Mouse (Mus musculus) CH12.LX (cell line): ENCODE measurements around the gene Fer. TPM values are rescaled to one million over a fixed set of nuclear protein-coding genes. Genes with fewer than 3 reads are reported as not detected.

ENCODE experiments used
- DNase-seq: peaks from one replicate; pipeline ENCODE4 v3.0.0-alpha.2; 2013; ENCODE audit errors: extremely low read depth
- H3K27ac ChIP-seq: 2 replicates; pipeline ENCODE4 v1.5.1; 2012; ENCODE audit warnings: low read depth, mild to moderate bottlenecking, control low read depth, moderate library complexity; ENCODE audit not compliant: insufficient read depth
- H3K27me3 ChIP-seq: replicated peaks from 2 replicates; pipeline ENCODE3; 2012; ENCODE audit warnings: inconsistent platforms
- H3K36me3 ChIP-seq, 2 experiments: replicated peaks in 1 of 2; 2 replicates each; pipeline versions ENCODE3 to v1.6.1; 2012; ENCODE audit warnings: inconsistent platforms in 1 of 2, low read length in 1 of 2, mild to moderate bottlenecking in 1 of 2, mixed read lengths in 1 of 2, moderate library complexity in 1 of 2; ENCODE audit not compliant: control insufficient read depth in 1 of 2, insufficient read depth in 1 of 2
- H3K4me1 ChIP-seq, 2 experiments: 2 replicates each; pipeline ENCODE4 v1.6.1; 2012; ENCODE audit warnings: inconsistent platforms in 1 of 2, moderate library complexity in 1 of 2; ENCODE audit not compliant: insufficient read depth in 2 of 2, control insufficient read depth in 1 of 2
- H3K4me2 ChIP-seq: 2 replicates; pipeline ENCODE4 v1.6.1; 2012; ENCODE audit warnings: low read depth, mild to moderate bottlenecking, control low read depth; ENCODE audit not compliant: poor library complexity, insufficient read depth, severe bottlenecking
- H3K4me3 ChIP-seq, 3 experiments: fragments of 150-350 bp in 1 of 3; sonication (generic) in 1 of 3; replicated peaks in 1 of 3; 2 replicates each; pipeline versions ENCODE3 to v1.5.1; 2011 to 2012; ENCODE audit warnings: low read depth in 2 of 3, low read length in 2 of 3, mild to moderate bottlenecking in 2 of 3, moderate library complexity in 2 of 3, control low read depth in 1 of 3, improper control_type of control experiment in 1 of 3, inconsistent platforms in 1 of 3, mixed read lengths in 1 of 3; ENCODE audit not compliant: poor library complexity in 1 of 3
- H3K79me2 ChIP-seq: replicated peaks from 2 replicates; pipeline ENCODE4 v1.6.1; 2012; ENCODE audit warnings: mild to moderate bottlenecking, moderate library complexity; ENCODE audit not compliant: control insufficient read depth, poor library complexity, insufficient read depth, severe bottlenecking; ENCODE audit errors: extremely low read depth
- H3K9ac ChIP-seq: 2 replicates; pipeline ENCODE4 v1.6.1; 2012; ENCODE audit warnings: low read depth, mild to moderate bottlenecking, control low read depth, moderate library complexity; ENCODE audit not compliant: insufficient read depth
- H3K9me3 ChIP-seq: replicated peaks from 2 replicates; pipeline ENCODE3; 2012; ENCODE audit warnings: low read length, inconsistent platforms, mixed read lengths
- CTCF ChIP-seq, 2 experiments: IDR thresholded peaks in 1 of 2; conservative IDR thresholded peaks in 1 of 2; 2 replicates each; pipeline ENCODE4 v1.5.1; 2011 to 2012; ENCODE audit warnings: low read depth in 2 of 2, low read length in 2 of 2, improper control_type of control experiment in 1 of 2, inconsistent platforms in 1 of 2, mild to moderate bottlenecking in 1 of 2, moderate library complexity in 1 of 2
- ETS1 ChIP-seq: conservative IDR thresholded peaks from 2 replicates; pipeline ENCODE4 v1.6.1; 2012; ENCODE audit warnings: low read depth, mild to moderate bottlenecking, inconsistent platforms, low read length, improper control_type of control experiment, moderate library complexity
- HCFC1 ChIP-seq: IDR thresholded peaks from 2 replicates; pipeline ENCODE4 v1.6.1; 2012; ENCODE audit warnings: low read depth, mild to moderate bottlenecking, inconsistent platforms, low read length, improper control_type of control experiment
- MAX ChIP-seq: IDR thresholded peaks from 2 replicates; pipeline ENCODE4 v1.6.1; 2011; ENCODE audit warnings: low read length, improper control_type of control experiment
- MAZ ChIP-seq: IDR thresholded peaks from 2 replicates; pipeline ENCODE4 v1.6.1; 2012; ENCODE audit warnings: low read depth, mild to moderate bottlenecking, inconsistent platforms, low read length, improper control_type of control experiment, moderate library complexity
- MXI1 ChIP-seq: IDR thresholded peaks from 2 replicates; pipeline ENCODE4 v1.6.1; 2011; ENCODE audit warnings: mild to moderate bottlenecking, low read depth, low read length, improper control_type of control experiment
- NELFE ChIP-seq: IDR thresholded peaks from 2 replicates; pipeline ENCODE4 v1.6.1; 2011; ENCODE audit warnings: low read depth, low read length, improper control_type of control experiment
- NRF1 ChIP-seq: IDR thresholded peaks from 2 replicates; pipeline ENCODE4 v1.6.1; 2014; ENCODE audit warnings: low read depth, mild to moderate bottlenecking, inconsistent platforms, low read length, improper control_type of control experiment, moderate library complexity
- PAX5 ChIP-seq: IDR thresholded peaks from 2 replicates; pipeline ENCODE4 v1.6.1; 2012; ENCODE audit warnings: low read length, inconsistent platforms, mixed read lengths
- POLR2AphosphoS2 ChIP-seq: IDR thresholded peaks from 2 replicates; pipeline ENCODE4 v1.6.1; 2011; ENCODE audit warnings: low read depth, low read length, improper control_type of control experiment
- RAD21 ChIP-seq: IDR thresholded peaks from 2 replicates; pipeline ENCODE4 v1.6.1; 2011; ENCODE audit warnings: low read depth, mild to moderate bottlenecking, low read length, improper control_type of control experiment, moderate library complexity
- TBP ChIP-seq: conservative IDR thresholded peaks from 2 replicates; pipeline ENCODE4 v1.6.1; 2011; ENCODE audit warnings: low read depth, low read length, improper control_type of control experiment
- USF1 ChIP-seq: IDR thresholded peaks from 2 replicates; pipeline ENCODE4 v1.6.1; 2014; ENCODE audit warnings: low read depth, mild to moderate bottlenecking, inconsistent platforms, low read length, improper control_type of control experiment
- USF2 ChIP-seq: conservative IDR thresholded peaks from 2 replicates; pipeline ENCODE4 v1.6.1; 2011; ENCODE audit warnings: low read depth, low read length, improper control_type of control experiment
- ZMIZ1 ChIP-seq: IDR thresholded peaks from 2 replicates; pipeline ENCODE4 v1.6.1; 2012; ENCODE audit warnings: low read depth, mild to moderate bottlenecking, inconsistent platforms, low read length, improper control_type of control experiment
- ZNF384 ChIP-seq: IDR thresholded peaks from 2 replicates; pipeline ENCODE4 v1.6.1; 2012; ENCODE audit warnings: low read depth, low read length, improper control_type of control experiment, inconsistent platforms
- dilution Hi-C: fragments of 300-500 bp; cut with MboI; formaldehyde crosslinking; loops from 2 replicates; pipeline ENCODE4 v1.14.3; 2020; ENCODE audit warnings: low sequenced_read_pairs; ENCODE audit not compliant: extremely low pct_unique_long_range_greater_than_20kb, extremely low pct_ligation_motif_present
- in situ Hi-C: fragments of 300-500 bp; cut with MboI; formaldehyde crosslinking; loops from 3 replicates; pipeline ENCODE4 v1.14.3; 2019; ENCODE audit warnings: low sequenced_read_pairs, low pct_ligation_motif_present, low pct_unique_long_range_greater_than_20kb, mixed read lengths
- polyA plus RNA-seq: library from polyadenylated mRNA; unstranded; fragments of >175 nt; gene quantifications from 2 replicates; pipeline ENCODE4 v1.2.1, GENCODE M21; 2012; ENCODE audit warnings: low read depth; ENCODE audit not compliant: insufficient read length
- total RNA-seq, 2 experiments: library from RNA; depleted of rRNA; stranded (reverse); fragments of 300-350 nt in 1 of 2; fragments of >200 nt in 1 of 2; gene quantifications; 2 replicates each; pipeline ENCODE4 v1.2.3; 2012 to 2014

Gene Fer
- total and polyA plus RNA-seq, 3 experiments: 4.3 to 4.9 (median 4.5) TPM

GRCm38 (mm10) chr17:63970239-63970638, 107.4 kb downstream of the Fer start:
- TF ChIP-seq HCFC1 (no peak), RAD21 (no peak), ZNF384 (no peak), NELFE (no peak), ETS1 (no peak), NRF1 (no peak), PAX5 (no peak), TBP (no peak), MAZ (no peak), CTCF (conservative IDR thresholded peaks at IDR 0.05 in 1 of 2, IDR thresholded peaks at IDR 0.05 in 1 of 2; ENCODE audit: low read depth in 2 of 2, low read length in 2 of 2) (no peak), POLR2AphosphoS2 (no peak)
- Histone ChIP-seq H3K4me3 (no peak overlapping the region), H3K9ac (no peak overlapping the region), H3K4me2 (no peak overlapping the region), H3K36me3 (peaks cover 0 to 2% of the 10 kb centered on the region in 2 experiments), H3K27ac (no peak overlapping the region), H3K79me2 (no peaks in the 10 kb centered on the region), H3K4me1 (peaks cover 0 to 12% of the 10 kb centered on the region in 2 experiments; a peak in 1 of 4 replicates), H3K9me3 (no peaks in the 10 kb centered on the region), H3K27me3 (no peaks in the 10 kb centered on the region)
- in situ Hi-C loops (loop anchor here (25.0 kb wide), 1 partner anchor 417 kb away; no protein-coding TSS in a partner anchor), dilution Hi-C loops (no loop called here)
- DNase-seq: no peak

- H3K9ac ChIP-seq: no peak overlapping the region
- peaks cover 0 to 9% of the 10 kb centered on the region in 2 experiments; a peak in 1 of 4 replicates for H3K4me1 ChIP-seq
- in situ Hi-C loops (loop anchor here (25.0 kb wide), 1 partner anchor 416 kb away; no protein-coding TSS in a partner anchor), dilution Hi-C loops (no loop called here)
- peaks cover 0 to 2% of the 10 kb centered on the region in 2 experiments for H3K36me3 ChIP-seq
- no peak overlapping the region for H3K4me3 ChIP-seq
- H3K27ac ChIP-seq: no peak overlapping the region
- H3K79me2 ChIP-seq: no peaks in the 10 kb centered on the region
- no peak overlapping the region for H3K4me2 ChIP-seq
- DNase-seq: no peak
- H3K9me3 ChIP-seq: no peaks in the 10 kb centered on the region
- TF ChIP-seq ZNF384 (no peak), USF2 (no peak), CTCF (conservative IDR thresholded peaks at IDR 0.05 in 1 of 2, IDR thresholded peaks at IDR 0.05 in 1 of 2; ENCODE audit: low read depth in 2 of 2, low read length in 2 of 2) (peak in 1 of 2 experiments; percentile 8; a peak in 1 of 4 replicates), MAX (no peak), USF1 (no peak), MXI1 (no peak), ZMIZ1 (no peak)
- no peaks in the 10 kb centered on the region for H3K27me3 ChIP-seq
These were observed 108.1 kb downstream of the Fer start for GRCm38 (mm10) chr17:63970939-63971338.
